Mouse (Mus musculus) gastrocnemius, postnatal 10 days (tissue): ENCODE measurements at regions not wholly inside any gene's neighbourhood (a gene's known extent, or its start where the extent isn't known, plus 50 kb on each side); places are given as distances from the start of the nearest gene placed in this dataset.

Experiments used
- DNase-seq: peaks from one replicate; pipeline ENCODE4 v3.0.0; 2021; ENCODE audit warnings: mixed read lengths

DNA sequence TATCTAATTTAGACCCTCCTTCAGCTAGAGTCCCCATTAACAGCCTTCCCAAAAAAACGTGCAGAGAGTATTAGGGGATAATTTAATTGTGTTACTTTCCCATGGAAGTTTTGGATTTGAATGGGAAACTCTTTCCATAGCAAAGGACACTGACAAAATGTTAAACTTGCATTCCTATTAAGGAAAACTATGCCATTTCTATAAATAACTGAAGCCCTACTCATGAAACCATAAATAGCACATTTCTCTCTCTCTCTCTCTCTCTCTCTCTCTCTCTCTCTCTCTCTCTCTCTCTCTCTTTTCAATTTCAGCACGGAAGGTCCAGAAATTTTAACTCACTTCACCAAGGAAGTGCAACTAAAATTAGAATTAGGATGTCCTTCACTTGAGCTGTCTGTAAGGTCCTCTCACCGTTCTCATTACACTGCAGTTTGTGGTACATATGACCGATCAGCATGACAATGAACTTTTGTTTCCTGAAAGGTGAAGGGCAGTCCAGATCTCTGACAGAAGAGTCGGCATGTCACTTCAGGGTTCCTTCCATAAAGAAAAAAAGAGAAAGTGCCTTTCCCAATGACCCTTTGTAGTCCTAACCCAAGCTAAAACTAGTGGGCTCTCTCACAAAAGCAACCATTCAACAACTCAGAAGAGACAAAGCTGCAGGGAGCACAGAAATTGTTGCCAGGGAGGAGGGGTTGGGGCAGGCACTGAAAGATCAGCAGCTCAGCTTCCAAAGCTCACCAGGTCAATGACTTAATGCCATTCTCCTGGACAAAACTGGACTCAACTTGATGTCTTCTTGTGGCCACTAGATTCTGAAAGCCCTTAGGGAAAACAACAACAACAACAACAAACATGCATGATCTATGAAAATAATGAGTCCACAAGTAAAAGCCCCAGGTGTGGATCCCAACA, 696.9 kb downstream of the Diaph3 start:
- no peak for DNase-seq

DNA sequence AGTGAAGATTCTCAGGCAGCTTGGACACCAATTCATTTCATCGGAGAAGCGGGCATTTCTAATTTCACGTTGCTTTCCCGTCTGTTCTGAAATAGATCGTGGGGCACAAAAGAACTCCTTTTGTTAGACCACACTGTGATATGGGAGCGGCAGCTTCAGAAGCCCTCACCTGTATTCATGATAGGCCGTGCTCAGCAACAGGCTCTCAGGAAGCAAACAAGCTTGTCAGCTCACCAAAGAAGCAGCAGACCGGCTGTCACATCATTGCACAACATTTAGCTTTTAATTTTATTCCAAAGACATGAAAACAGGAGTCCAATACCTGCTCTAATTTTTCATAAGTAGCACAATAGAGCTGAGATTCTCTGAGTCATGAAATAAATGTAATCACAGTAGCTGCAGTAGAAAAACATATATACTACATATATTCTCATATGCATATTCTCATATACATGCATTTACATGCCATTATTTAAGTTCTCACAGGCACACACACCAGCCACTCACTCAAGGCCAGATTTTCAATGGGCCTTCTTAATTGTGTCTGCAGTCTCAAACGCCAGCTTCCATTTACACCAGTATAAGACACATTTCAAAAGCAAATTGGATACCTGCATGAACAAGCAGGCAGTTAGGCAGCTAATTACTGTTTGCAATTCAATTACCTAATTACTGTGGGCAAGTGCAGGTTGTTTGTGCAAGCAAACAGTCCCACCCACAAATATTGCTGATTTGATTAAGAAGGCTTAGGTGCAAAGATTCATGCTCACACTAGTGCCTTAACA, 698.9 kb downstream of the Diaph3 start:
- no peak for DNase-seq

DNA sequence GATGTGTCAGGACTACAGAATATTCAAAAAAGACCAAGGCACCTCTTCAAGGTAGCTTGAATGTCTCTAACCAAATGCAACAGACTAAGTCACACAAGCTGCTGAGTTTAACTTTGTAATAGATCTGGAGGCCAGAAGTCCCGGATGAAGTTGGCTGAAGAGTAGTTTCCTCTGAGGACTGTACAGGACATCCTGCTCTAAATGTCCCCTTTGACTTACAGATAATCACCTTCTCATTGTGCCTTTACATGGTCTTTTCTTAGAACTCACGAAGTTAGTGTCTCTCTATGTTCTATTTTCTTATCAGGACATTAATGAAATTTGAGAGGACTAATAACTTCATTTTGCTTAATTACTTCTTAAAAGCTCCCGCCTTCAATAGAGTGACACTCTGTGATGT, 703.7 kb downstream of the Diaph3 start:
- DNase-seq = no peak

DNA sequence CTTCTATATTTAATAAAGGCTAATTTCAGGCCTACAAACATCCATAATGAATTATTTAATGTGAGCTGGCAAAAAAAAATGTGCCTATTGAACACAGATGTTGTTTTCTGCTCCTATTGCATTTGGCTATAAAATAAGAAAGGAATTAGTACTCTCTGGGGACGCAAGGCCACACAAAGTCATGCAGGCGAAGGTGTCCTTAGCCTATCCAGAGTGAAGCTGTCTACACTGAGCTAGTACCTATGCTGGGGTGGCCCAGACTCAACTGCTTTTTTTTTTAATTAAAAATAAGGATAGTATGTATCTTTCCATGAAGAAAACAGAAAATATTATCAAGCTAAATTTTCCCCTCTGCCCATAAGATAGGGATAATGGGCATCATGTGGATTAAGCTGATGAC, 705.7 kb downstream of the Diaph3 start:
- DNase-seq = no peak

DNA sequence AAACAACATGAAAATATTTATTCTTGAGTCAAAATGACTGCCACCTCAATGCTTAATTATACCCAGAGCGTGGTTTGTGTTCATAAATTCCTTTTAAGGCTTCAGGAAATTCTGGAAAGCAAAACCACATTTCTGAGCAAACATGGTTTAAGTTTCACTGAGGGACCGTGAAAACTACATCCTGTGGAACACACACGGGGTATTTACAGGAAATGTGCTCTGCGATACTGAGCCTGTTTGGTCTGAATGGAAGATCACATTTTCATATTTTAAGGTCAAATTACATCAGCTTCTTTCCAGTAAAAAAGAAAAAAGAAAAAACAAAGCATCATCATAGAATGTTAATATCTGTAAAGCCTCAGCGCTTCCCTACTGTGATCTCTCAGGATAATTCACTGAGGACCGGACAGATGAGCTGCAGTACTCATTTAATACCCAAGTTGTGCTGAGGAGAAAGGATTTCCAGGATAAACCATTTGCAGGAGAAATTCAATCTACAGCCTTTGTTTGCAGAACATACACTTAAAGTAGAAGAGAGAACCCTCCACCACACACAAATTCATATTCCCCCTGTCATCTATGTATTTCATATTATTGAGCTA, 709.7 kb downstream of the Diaph3 start:
- no peak for DNase-seq

DNA sequence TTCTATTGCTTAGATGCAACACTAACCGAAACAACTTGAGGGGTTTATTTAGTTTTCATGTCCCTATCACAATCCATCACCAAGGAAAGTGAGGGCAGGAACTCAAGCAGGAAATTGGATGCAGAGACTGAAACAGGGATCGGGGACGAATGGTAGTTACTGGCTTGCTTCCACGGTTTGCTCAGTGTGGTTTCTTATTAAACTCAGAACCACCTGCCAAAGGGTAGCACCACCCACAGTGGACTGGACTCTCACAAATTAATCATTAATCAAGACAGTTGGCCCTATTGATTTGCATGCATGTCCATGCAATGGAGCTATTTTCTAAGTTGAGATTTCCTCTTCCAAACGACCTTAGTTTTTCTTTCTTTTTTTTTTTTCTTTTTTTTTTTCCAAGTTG, 719.2 kb downstream of the Diaph3 start:
- DNase-seq = no peak

DNA sequence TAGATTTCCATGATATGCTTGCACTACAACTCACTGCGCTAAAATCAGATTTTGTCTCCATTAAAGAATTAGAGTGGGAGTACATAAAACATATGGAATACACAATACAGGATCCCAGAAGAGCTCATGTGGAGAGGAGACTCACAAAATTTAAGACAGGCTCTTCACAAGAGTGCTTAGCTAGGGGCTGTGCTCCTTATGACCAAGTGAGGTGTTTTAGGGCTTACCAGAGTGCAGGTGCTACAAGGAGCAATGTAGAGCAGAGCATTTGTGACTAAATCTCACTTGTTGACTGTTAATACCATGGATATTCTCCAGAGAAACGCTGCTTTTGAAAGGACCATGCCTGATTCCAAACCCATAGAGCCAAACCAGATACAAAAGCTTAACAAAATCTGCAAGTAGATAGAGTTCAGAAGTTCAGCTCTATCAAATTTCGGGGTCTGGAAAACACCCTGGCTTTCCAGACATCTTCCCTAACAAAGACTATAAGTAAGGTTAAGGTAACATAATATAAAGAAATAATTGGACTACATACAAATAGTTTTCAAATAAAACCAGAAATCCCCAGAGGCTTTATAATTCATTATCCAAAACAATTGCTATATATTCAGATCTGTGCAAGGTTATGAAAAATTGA, 721.0 kb downstream of the Diaph3 start:
- no peak for DNase-seq

DNA sequence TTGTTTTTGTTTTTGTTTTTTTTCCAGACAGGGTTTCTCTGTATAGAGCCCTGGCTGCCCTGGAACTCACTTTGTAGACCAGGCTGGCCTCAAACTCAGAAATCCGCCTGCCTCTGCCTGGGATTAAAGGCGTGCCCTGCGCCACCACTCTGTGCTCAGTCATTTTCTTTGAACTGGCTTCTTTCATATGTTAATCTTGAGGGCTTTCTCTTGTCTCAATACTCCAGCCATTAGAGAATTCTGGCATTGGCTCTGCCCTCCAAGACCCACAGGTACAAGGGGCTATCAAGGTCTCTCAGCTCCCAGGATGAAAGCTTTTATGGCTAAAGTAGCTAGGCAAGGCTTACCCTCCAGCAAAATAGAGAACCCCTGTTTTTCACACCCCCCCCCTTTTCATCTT, 744.2 kb downstream of the Diaph3 start:
- no peak for DNase-seq

DNA sequence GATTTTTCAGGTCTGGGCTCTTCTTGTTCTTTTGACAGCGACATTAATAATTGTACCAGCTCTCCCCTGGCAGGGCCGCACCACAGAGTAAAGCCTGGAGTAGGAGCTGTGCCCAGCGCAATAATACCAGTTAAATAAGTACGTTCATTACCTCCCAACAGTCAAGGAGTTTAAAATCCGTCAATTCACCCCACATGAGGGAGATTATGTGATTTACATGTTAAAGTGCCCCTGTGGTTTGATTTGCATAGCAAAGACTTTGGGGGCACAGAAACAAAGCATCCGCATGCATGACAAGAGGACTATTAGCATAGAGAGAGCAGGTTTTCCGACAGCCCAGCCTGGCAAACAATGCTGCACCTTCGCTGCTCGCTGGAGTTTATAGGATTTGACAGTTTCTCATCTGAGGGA, 745.1 kb downstream of the Diaph3 start:
- no peak for DNase-seq

DNA sequence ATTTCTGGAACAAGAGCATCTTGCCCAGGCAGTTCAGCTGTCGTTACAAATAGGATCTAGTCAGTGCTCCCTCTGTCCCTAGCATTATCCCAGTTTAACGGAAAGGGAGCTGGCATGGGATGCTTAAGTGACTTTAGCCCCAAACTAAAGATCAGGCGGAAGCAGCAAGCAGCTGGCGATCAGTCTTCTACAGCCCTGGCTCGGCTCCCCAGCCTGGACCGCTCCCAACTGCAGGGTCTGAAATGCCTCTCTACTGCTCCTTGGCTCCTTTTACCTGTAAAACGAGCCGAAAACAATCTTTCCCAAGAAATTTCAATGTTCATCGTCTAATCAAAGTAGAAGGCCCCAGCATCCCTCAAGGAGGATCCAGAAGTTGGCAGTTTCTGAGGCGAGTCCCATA, 745.5 kb downstream of the Diaph3 start:
- DNase-seq = no peak

DNA sequence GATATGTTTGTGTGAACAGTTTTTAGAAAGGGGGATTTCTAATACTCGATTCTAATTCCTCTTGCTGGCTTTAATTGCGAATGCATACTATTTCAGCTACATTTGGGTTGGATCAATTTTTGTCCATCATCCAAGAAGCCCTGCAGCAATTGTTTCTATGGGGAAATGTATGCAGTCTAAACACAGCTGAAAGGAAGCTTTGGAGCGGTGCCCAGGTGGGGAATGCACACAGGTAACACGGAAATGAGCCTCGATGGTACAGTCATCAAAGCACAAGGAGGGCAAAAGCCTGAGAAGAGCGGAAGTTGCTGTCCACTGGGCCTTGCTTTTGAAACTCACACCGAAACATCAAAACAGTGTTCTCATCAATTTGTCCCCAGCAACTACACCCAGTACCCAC, 746.0 kb downstream of the Diaph3 start:
- DNase-seq = no peak

DNA sequence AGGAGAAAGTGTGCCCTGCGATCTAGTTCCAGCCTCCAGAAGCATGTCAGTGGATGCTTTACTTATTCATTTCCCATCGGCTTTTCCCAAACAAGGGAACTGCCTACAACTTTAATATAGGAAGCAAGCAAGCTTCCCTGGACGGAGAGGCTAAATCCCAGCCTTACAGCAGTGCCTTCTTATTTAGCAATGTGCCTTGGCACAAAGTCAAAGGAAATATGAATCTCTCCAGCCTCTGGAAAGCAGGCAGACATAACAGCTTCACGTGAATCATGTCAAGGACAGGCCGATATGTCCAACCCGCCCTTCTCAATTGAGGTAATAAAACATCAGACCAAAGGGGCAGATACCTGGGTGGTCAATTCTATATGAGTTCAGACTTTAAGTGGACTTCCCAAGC, 755.9 kb downstream of the Diaph3 start:
- DNase-seq = no peak

DNA sequence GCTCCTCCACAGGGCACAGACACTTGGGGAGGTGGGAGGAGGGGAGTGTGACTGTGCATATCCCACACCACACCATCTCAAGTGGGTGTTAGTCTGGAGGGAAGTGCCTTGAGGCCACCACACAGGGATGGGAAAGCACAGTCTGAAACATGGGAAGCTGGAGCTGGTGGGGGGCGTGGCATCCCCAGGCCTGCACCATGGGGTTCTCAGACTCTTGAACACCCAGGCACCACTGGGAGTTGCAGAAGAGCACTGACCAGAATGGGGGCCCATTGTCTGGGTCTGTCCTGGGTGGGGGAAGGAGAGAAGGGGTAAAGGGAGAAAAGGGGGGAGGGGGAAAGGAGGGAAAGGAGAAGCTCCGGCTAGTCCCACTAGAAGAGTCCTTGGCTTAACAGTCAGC, 776.0 kb downstream of the Diaph3 start:
- DNase-seq = no peak

DNA sequence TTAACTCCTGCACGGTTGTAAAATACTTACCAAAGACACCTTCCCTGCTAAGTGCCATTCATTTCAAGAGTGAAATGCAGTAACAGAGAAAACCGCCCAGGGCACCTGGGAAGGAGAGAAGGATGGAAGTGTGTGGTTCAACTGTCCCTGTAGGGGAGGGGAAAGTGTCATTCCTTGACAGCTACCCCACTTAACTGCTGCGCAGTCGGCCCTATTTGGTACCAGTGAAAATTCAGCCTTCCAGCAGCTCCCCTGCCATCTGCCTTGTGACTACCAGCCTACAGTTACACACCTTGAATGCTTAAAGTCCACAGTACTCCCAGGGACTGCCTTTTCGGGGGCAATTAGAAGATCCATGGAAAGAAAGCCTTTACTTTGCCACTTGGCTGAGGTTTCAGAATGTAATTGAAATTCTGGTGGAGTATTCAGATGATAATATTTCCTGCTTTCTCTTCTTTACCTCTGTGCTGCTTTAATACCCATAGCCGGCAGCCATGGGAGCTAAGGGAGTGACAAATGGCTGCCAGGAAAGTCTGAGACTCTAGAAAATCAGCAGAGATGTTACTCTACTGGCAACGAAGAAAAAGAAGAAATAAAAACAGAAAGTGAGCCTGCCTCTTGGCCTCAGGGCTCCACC, 780.5 kb downstream of the Diaph3 start:
- no peak for DNase-seq

DNA sequence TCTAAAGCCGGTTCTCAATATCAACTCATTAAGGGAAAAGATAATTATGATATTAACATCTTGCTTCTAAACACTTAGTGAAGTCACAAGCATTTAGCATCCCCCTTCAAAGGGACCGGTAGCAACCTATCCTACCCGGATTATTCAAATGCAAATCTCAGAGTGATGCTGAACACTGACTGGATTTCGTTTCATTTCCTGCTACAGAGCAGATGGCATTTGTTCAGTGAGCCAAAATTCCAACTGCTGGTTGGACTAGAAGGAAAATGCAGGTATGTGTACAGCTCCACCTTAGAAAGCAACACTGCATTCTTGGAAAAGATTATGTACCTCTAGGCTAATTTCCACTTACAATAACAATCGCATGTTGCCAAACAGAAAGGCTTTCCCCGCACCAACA, 782.5 kb downstream of the Diaph3 start:
- DNase-seq = no peak

DNA sequence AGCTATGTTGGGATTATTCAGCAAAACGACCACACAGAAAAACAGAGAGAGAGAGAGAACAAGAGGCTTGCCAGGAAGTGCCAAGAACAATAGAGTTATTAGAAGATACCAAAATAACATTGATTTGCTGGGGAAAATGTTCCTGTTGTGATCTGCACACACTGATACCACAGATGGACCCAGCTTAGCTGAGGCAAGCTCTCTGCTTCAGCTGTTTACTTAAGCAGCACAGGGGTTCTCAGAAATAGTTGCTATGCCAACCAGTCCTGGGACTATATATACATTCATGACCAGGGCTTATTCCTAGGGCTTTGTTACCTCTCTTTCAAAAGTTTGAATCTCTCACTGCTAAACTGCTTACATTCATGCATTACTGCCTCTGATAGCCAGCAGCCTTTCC, 790.5 kb downstream of the Diaph3 start:
- DNase-seq = no peak

DNA sequence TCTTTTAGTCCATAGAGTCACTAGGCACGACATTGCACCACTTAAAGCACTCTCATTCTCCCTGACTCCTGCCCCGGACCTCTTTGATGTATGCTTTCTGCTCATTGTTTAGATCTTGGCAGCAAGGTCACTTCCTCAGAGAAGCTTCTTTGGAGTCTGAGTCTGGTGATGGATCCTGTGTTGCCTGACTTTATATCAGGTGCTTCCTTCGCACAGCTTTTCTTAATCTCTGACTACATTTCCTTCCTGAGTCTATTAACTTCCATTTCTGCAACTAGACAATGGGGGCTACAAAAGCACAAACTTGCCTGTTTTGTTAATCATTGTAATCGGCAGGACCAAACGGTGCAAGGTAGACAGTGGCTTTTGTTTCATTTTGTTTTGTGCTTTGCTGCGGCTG, 802.0 kb downstream of the Diaph3 start:
- DNase-seq = no peak

DNA sequence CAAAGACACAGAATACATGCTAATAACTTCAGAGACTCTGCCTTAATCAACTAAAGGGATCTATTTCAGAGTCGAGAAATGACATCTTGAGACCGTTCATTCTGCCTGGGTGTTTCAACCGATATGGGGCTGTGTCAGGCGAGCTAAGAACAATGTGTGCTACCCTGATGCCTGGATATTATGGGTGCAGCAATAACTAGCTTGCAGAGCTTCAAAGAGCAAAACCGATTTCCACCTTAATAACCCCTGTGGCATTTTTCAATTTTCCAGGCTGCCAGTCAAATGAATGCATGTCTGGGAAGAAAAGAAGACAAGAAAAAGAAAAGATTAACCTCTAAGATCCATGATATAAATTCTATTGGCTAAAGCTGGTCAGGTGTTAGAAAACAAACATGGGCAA, 804.0 kb downstream of the Diaph3 start:
- no peak for DNase-seq

DNA sequence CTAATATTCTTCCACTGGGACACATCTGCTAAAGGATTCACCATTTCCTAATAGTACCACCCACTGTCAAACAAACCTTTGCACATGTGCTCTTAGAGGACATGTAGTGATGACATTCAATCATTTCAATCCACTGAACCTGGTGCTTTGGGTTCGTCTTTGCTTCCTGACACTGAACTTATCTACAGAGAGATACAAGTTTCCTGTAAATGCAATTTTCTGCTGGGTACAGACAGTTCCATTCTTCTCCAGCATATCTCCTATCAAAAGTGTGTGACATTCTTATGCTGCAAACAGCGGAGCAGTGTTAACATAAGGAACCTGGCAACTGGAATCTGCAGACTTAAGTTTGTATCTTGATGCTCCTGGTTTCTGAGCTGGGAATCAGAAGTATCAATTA, 805.8 kb downstream of the Diaph3 start:
- no peak for DNase-seq

DNA sequence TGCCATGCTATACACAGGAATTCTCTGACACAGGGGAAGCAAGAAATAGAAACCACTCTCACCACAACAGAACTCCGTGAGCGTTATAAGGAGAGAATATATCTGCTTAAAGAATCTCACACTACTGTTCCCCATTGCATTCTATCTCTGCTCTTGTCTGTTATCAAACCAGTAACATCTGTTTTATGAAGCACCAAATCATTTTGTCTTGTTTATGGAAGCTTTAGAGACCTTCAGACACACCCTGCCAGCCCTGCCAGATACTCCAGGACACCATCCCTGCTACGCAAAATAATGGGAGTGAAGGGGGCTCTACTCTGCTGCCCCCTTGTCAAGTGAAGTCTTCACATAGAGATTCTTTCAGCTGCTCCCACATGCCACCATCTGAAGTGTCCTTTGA, 811.9 kb downstream of the Diaph3 start:
- DNase-seq = no peak

DNA sequence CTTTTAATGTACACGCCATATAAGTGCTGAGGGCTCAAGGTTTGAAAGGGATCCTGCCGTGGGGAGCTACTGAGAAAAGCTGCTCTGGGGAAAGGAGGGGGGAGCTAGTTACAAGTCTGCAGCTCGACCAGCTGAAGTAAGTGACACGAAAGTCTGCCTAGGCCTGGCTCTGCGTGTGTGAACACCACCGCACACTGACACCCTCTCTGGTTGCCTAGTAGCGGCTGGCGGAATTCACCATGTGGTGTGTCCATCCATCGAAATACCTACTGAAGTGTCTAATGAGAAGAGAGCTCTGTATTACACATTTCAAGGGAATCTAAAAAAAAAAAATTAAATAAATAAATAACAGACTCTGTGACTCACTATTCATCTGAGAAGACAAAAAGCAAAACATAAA, 813.4 kb downstream of the Diaph3 start:
- DNase-seq = no peak

DNA sequence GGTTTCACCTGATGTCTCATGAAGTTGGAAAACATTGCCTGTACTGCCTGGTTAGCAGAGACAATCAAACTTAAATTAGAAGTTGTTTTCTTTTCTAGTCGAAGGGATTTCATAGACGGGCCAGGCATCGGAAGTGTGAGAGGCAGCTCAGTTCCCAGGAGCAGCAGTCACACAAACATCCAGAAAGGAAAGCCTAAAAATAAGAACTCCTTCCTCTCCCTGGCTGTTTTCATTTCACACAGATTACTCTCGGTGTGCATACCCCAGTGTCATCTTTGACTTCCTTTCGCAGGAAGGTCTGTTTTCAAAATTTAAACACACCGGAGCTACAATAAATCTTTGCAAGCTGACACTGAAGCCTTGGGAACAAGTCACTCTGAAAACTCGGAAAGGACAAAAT, 818.7 kb downstream of the Diaph3 start:
- DNase-seq = no peak
